8 mouse cellular contexts compared by ENCODE assay signal in genomic region chr16:10786288-10786687, GRCm38 (mm10). TPM values are rescaled to one million over a fixed set of nuclear protein-coding genes. Genes with fewer than 3 reads are reported as not detected.
DNase-seq lines count a peak whose midpoint lies in the region; TF ChIP-seq lines count a peak whose summit lies in the region.

No protein-coding gene starts in this region.

- no peaks in the 10 kb centered on the region for H3K4me1 ChIP-seq in cortical plate, adult 2 months (ENCODE audit: control insufficient read depth, insufficient read depth, low read length)
- H3K4me1 ChIP-seq in megakaryocyte, embryonic 14.5 days, result peaks cover 66% of the 10 kb centered on the region

- H3K36me3 ChIP-seq in megakaryocyte, embryonic 14.5 days (replicated peaks; ENCODE audit: low read length), result peaks cover 15% of the 10 kb centered on the region

- TF ChIP-seq POLR2A in cortical plate, adult 2 months (IDR thresholded peaks at IDR 0.05; ENCODE audit: extremely low read depth, insufficient read depth, low read length), result no peak

- peaks cover 38% of the 10 kb centered on the region for H3K27me3 ChIP-seq in megakaryocyte, embryonic 14.5 days (replicated peaks)

- no peaks in the 10 kb centered on the region for H3K9me3 ChIP-seq in megakaryocyte, embryonic 14.5 days

- H3K4me3 ChIP-seq in cortical plate, adult 2 months (ENCODE audit: insufficient read depth, low read length), result peak overlapping the region; percentile 62; the same call in 1 of the 2 replicates
- H3K4me3 ChIP-seq in megakaryocyte, embryonic 14.5 days (replicated peaks), result peak overlapping the region; percentile 99

- H3K27ac ChIP-seq in cortical plate, adult 2 months (ENCODE audit: insufficient read depth, low read length), result no peak overlapping the region

- peak; percentile 96 for DNase-seq in adipocyte (ENCODE audit: low spot score)
- DNase-seq in gastrocnemius, adult 8-10 months (ENCODE audit: low spot score in 2 of 2), result peak; percentile 75 to 79
- DNase-seq in hindlimb bud, embryonic 11.5 days (ENCODE audit: extremely low spot score, low read depth, low spot score), result peak; percentile 85
- DNase-seq in left cerebral cortex, adult 8-10 months (ENCODE audit: low spot score in 2 of 2), result peak; percentile 43 to 68
- peak; percentile 87 to 89 for DNase-seq in right cerebral cortex, postnatal 10 days (ENCODE audit: low spot score in 2 of 2)
- DNase-seq in urinary bladder, postnatal 4 days (ENCODE audit: low spot score in 2 of 2), result peak; percentile 78 to 81

- peak; percentile 88 for TF ChIP-seq CTCF in cortical plate, adult 2 months (IDR thresholded peaks at IDR 0.05; ENCODE audit: extremely low read depth, insufficient read depth, low read length)

RNA-seq across cellular contexts. Expression of gene Socs1, which starts 1.0 kb away (rescaled TPM):
- polyA plus RNA-seq in cortical plate, adult 2 months (2012; rRNA removed), result 0.71 and 0.81 TPM in 2 replicates
- under 1 TPM in 3 of 4 experiments, not detected in 1; 0.31 to 0.49 (median 0.35) TPM for total RNA-seq in gastrocnemius, adult 8-10 months (2022)
- total RNA-seq in left cerebral cortex, adult 8-10 months (2022), result under 1 TPM; 0.49 to 0.98 (median 0.69) TPM
- polyA plus RNA-seq in megakaryocyte, embryonic 14.5 days (2012; ENCODE audit: insufficient read depth, low replicate concordance), result 13.2 and 35.3 TPM in 2 replicates

RNA-seq across cellular contexts. Expression of gene Tnp2, which starts 2.2 kb away (rescaled TPM):
- polyA plus RNA-seq in cortical plate, adult 2 months (2012; rRNA removed), result not detected in 2 replicates
- not detected for total RNA-seq in gastrocnemius, adult 8-10 months (2022)
- not detected for total RNA-seq in left cerebral cortex, adult 8-10 months (2022)
- polyA plus RNA-seq in megakaryocyte, embryonic 14.5 days (2012; ENCODE audit: insufficient read depth, low replicate concordance), result not detected in 2 replicates

RNA-seq across cellular contexts. Expression of gene Prm3, which starts 4.4 kb away (rescaled TPM):
- not detected in 2 replicates for polyA plus RNA-seq in cortical plate, adult 2 months (2012; rRNA removed)
- total RNA-seq in gastrocnemius, adult 8-10 months (2022), result not detected
- total RNA-seq in left cerebral cortex, adult 8-10 months (2022), result not detected
- not detected in 2 replicates for polyA plus RNA-seq in megakaryocyte, embryonic 14.5 days (2012; ENCODE audit: insufficient read depth, low replicate concordance)

RNA-seq across cellular contexts. Expression of gene Prm2, which starts 9.6 kb away (rescaled TPM):
- polyA plus RNA-seq in cortical plate, adult 2 months (2012; rRNA removed), result not detected in 2 replicates
- total RNA-seq in gastrocnemius, adult 8-10 months (2022), result not detected
- not detected for total RNA-seq in left cerebral cortex, adult 8-10 months (2022)
- polyA plus RNA-seq in megakaryocyte, embryonic 14.5 days (2012; ENCODE audit: insufficient read depth, low replicate concordance), result not detected in 2 replicates

RNA-seq across cellular contexts. Expression of gene Prm1, which starts 19.4 kb away (rescaled TPM):
- polyA plus RNA-seq in cortical plate, adult 2 months (2012; rRNA removed), result not detected in 2 replicates
- not detected for total RNA-seq in gastrocnemius, adult 8-10 months (2022)
- total RNA-seq in left cerebral cortex, adult 8-10 months (2022), result not detected
- not detected in 2 replicates for polyA plus RNA-seq in megakaryocyte, embryonic 14.5 days (2012; ENCODE audit: insufficient read depth, low replicate concordance)
